Mouse (Mus musculus) midbrain, embryonic 11.5 days (tissue): Measurements from ENCODE around the gene Rcor2. TPM values are rescaled to one million over a fixed set of nuclear protein-coding genes. Genes with fewer than 3 reads are reported as not detected.

Experiments used
- ATAC-seq: fragments of 200-750 bp; cut with Nextera tagmentation; 2 replicates; pipeline ENCODE4 v1.8.0; 2017; ENCODE audit warnings: moderate TSS enrichment, moderate library complexity; ENCODE audit not compliant: low FRiP score
- DNase-seq: peaks from one replicate; pipeline ENCODE4 v3.0.0; 2015; ENCODE audit warnings: low spot score; ENCODE audit errors: missing footprints
- H3K27ac ChIP-seq: fragments of 300-500 bp; sonication (generic); 2 replicates; pipeline ENCODE4 v1.5.1; 2014; ENCODE audit warnings: low read depth, low read length
- H3K27me3 ChIP-seq: fragments of 300-500 bp; sonication (generic); 2 replicates; pipeline ENCODE4 v1.6.1; 2014; ENCODE audit warnings: mild to moderate bottlenecking, low read length, moderate library complexity, mixed read lengths; ENCODE audit not compliant: control insufficient read depth, insufficient read depth
- H3K36me3 ChIP-seq: fragments of 300-500 bp; sonication (generic); 2 replicates; pipeline ENCODE4 v1.6.1; 2014; ENCODE audit warnings: mild to moderate bottlenecking, low read length, moderate library complexity, mixed read lengths; ENCODE audit not compliant: control insufficient read depth, insufficient read depth
- H3K4me1 ChIP-seq: fragments of 300-500 bp; sonication (generic); 2 replicates; pipeline ENCODE4 v1.6.1; 2014; ENCODE audit warnings: low read length; ENCODE audit not compliant: control insufficient read depth, insufficient read depth
- H3K4me2 ChIP-seq: fragments of 300-500 bp; sonication (generic); 2 replicates; pipeline ENCODE4 v1.6.1; 2014; ENCODE audit warnings: mild to moderate bottlenecking, moderate library complexity
- H3K4me3 ChIP-seq: fragments of 300-500 bp; sonication (generic); 2 replicates; pipeline ENCODE4 v1.5.1; 2014; ENCODE audit warnings: low read depth, low read length
- H3K9ac ChIP-seq: fragments of 300-500 bp; sonication (generic); 2 replicates; pipeline ENCODE4 v1.6.1; 2014; ENCODE audit warnings: low read length
- H3K9me3 ChIP-seq: fragments of 300-500 bp; sonication (generic); 2 replicates; pipeline ENCODE4 v1.6.1; 2016; ENCODE audit warnings: low read length; ENCODE audit not compliant: control insufficient read depth
- WGBS: fragments of 180-500 bp; shearing (Covaris S2); extraction: QIAGEN DNeasy Blood & Tissue Kit; methylation state at CpG from one replicate; pipeline ENCODE4 v1.1.7; 2014; 5-methylcytosine and 5-hydroxymethylcytosine counted together
- polyA plus RNA-seq: library from polyadenylated mRNA; unstranded; fragments of >200 nt; fragmentation: Nextera tagmentation; extraction: Ambion mirVana; gene quantifications from 2 replicates; pipeline ENCODE4 v1.2.1, GENCODE M21; 2014

The Rcor2 gene
- polyA plus RNA-seq, result 33.8 and 36.9 TPM in 2 replicates

DNA sequence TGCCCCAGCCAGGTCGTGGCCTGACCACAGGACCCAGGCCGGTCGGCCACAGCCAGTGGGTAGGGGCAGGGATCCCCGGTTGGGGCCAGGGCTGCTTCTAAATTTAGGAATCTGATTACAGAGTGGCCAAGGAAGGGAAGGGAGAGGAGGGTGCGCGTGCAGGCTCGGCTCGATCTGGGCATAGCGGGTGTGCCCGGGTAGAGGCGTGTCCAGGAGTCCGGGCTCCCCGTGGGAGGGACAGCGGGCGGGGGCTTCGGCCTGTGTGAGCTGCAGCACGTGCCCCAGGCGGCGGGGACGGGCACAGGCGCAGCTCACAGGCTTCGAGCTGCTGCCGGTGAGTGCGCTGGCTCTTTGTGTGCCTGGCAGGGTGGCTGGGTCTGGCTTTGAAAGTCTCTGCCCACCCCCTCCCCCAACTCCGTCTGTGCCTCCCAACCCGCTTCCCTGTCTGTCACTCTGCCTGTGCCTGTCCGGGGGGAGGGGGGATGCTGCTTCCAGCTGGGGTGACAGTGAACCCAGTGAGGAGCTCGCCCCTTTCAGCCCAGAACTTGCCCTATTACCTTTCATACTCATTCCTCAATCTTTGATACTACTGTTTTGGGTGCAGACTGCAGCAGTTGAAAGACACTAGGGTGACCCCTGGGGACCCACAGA is at the start of gene Rcor2:
Gene Rcor2 (plus strand): TSS at position 235 of the 651 bp plus-strand sequence.
- Histone ChIP-seq H3K4me3 (peak within 1 kb of the TSS; percentile 81), H3K27ac (peak within 1 kb of the TSS; percentile 99), H3K9ac (peak within 1 kb of the TSS; percentile 95), H3K4me2 (peak within 1 kb of the TSS; percentile 94), H3K9me3 (no peaks in the 10 kb centered on the region), H3K4me1 (peaks cover 62% of the 10 kb centered on the region), H3K27me3 (no peaks in the 10 kb centered on the region), H3K36me3 (peaks cover 19% of the 10 kb centered on the region)
- WGBS, result 0% methylated on average over 22 of the region's 28 CpGs
- peak; percentile 98 for DNase-seq
- ATAC-seq, result peak; percentile 71

DNA sequence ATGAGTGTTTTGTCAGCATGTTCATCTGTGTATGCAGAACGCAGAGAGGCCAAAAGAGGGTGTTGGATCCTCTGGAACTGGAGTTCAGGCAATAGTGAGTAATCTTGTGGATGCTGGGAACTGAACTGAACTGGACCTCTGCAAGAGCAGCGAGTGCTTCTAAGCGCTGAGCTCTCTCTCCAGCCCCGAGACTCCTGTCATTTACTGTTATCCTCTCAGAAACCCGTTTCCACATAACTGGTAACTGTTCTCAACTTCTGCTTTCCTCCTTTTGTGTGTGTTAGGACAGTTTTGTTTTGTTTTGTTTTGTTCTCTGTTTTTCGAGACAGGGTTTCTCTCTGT is 49.2 kb upstream of the Rcor2 start:
- no peak; the same call in 1 of the 2 replicates for ATAC-seq
- Histone ChIP-seq H3K36me3 (peaks cover 8% of the 10 kb centered on the region), H3K9me3 (no peaks in the 10 kb centered on the region), H3K4me2 (peak overlapping the region; percentile 74), H3K27me3 (no peaks in the 10 kb centered on the region), H3K4me3 (peak overlapping the region; percentile 93), H3K27ac (peak overlapping the region; percentile 40), H3K9ac (peak overlapping the region; percentile 59; the same call in 1 of the 2 replicates), H3K4me1 (peaks cover 15% of the 10 kb centered on the region)
- no peak for DNase-seq
- WGBS, result 12% methylated on average over 6 of the region's 6 CpGs

DNA sequence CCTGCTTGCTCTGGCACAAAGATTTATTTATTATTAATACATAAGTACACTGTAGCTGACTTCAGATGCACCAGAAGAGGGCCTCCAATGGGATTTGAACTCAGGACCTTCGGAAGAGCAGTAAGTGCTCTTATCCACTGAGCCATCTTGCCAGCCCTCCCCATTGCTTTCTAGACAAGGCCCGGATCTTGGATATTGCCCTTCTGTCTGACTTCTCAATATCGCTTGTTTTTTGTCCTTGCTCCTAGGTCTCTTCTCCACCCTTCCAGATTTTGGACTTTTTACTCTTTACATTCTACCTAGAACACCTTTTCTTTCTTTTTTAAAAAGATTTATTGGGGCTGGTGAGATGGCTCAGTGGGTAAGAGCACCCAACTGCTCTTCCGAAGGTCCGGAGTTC is 48.4 kb upstream of the Rcor2 start:
- Histone ChIP-seq H3K4me3 (no peak overlapping the region), H3K4me1 (peaks cover 15% of the 10 kb centered on the region), H3K9ac (no peak overlapping the region), H3K27ac (no peak overlapping the region), H3K36me3 (peaks cover 7% of the 10 kb centered on the region), H3K27me3 (no peaks in the 10 kb centered on the region), H3K4me2 (no peak overlapping the region), H3K9me3 (no peaks in the 10 kb centered on the region)
- no peak for DNase-seq
- ATAC-seq, result no peak
- 96% methylated on average over 5 of the region's 5 CpGs for WGBS

DNA sequence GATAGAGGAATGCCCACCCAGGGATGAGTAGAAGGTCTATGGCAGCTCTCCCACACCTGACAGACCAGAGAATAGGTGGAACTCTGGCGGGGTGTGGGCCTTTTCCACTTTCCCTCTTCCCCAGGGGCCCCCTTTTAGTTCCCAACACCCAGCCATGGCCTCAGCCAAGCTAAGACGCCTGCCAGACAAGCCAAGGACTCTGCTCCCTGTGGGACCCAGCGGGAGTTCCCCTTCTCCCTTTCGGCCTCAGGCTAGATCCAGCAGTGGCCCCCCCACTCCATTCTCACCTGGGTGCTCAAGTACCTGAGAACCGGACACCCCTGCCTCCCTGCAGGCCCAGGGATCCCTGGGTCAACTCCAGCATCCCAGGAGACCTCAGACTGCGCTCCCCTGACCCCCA is 44.9 kb upstream of the Rcor2 start:
- WGBS, result 85% methylated on average over 6 of the region's 6 CpGs
- H3K9ac ChIP-seq, result no peak overlapping the region
- H3K4me2 ChIP-seq, result no peak overlapping the region
- peaks cover 3% of the 10 kb centered on the region for H3K4me1 ChIP-seq
- DNase-seq (no peak), ATAC-seq (no peak)
- H3K4me3 ChIP-seq, result no peak overlapping the region
- no peaks in the 10 kb centered on the region for H3K27me3 ChIP-seq
- H3K9me3 ChIP-seq, result no peaks in the 10 kb centered on the region
- no peak overlapping the region for H3K27ac ChIP-seq
- H3K36me3 ChIP-seq, result peaks cover 6% of the 10 kb centered on the region; the same call in 1 of the 2 replicates

DNA sequence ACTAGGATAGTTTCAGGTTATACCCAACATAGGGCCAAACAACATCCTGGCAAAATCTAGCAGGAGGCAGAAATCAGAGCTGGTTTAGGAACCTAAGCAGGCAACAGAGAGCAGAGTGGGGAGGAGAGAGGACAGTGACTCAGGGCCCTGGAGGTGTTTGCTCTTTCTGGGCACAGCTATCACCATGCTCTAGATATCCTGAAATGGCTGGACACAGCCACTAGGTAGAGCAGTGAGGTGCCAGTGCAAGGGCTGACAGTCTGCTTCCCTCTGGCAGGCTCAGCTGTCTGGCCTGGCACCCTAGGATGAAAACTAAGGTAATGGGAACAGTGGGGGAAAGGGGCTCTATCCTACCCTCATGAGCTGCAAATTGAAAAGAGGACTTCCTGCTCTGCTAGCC is 43.6 kb upstream of the Rcor2 start:
- Histone ChIP-seq H3K9ac (no peak overlapping the region), H3K27me3 (no peaks in the 10 kb centered on the region), H3K9me3 (no peaks in the 10 kb centered on the region), H3K4me3 (no peak overlapping the region), H3K4me1 (no peaks in the 10 kb centered on the region), H3K36me3 (peaks cover 15% of the 10 kb centered on the region; the same call in 1 of the 2 replicates), H3K4me2 (no peak overlapping the region), H3K27ac (no peak overlapping the region)
- DNase-seq, result no peak
- no peak for ATAC-seq

DNA sequence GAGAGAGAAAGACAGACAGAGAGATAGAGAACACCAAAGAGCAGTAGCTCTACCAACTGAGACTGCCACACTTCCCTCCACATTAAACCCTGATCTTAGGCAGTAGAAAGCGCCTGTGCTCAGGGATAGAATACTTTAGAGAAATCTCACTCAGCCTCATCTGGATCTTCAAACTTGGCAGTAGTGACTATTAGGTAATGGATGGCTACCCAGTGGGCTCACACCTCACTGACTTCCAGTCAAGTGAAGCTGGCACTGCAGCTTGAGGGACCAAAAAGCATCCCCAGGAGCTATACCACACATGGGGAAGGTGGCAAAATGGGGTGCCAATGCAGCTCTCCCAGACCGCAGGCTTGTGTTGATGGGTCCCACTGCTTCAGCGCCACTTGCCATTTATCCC is 42.9 kb upstream of the Rcor2 start:
- ATAC-seq, result no peak
- Histone ChIP-seq H3K4me3 (no peak overlapping the region), H3K27me3 (no peaks in the 10 kb centered on the region)

DNA sequence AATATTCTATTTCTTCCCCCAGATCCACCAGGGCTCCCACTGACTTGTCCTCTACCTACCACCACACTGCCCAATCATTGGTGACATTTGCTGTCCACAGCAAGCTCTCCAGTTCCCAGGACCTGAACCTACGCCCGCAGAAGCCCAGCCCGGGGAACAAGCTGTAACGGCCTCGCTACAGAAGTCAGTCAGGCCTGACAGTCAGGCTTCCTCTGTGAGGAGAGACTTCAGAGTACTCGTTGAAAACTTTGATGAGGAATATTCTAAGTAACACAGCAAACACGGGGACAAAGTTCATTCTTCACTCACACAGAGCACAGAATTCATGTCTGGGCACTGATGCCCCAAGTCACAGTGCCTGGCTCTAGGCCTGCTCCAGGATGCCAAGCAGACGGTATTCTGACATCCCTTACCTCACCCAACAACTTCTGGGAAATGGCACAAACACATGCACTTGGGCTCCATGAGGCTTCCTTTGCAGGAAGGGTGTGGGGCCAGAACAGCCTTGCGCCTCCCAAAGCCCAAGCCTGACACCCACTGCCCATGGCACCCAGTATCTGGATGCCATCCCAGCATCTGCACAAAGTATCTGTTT is 41.9 kb upstream of the Rcor2 start:
- 89% methylated on average over 9 of the region's 9 CpGs for whole genome bisulfite sequencing
- Histone ChIP-seq H3K4me2 (no peak overlapping the region), H3K27me3 (no peaks in the 10 kb centered on the region), H3K9ac (no peak overlapping the region), H3K4me3 (no peak overlapping the region), H3K9me3 (no peaks in the 10 kb centered on the region), H3K27ac (no peak overlapping the region), H3K4me1 (no peaks in the 10 kb centered on the region), H3K36me3 (peaks cover 28% of the 10 kb centered on the region)
- ATAC-seq (no peak), DNase-seq (no peak)

More for the DNA sequence above, 42.9 kb upstream of the Rcor2 start:
- Histone ChIP-seq H3K9ac (no peak overlapping the region), H3K36me3 (peaks cover 18% of the 10 kb centered on the region), H3K4me2 (no peak overlapping the region), H3K9me3 (no peaks in the 10 kb centered on the region), H3K27ac (no peak overlapping the region), H3K4me1 (no peaks in the 10 kb centered on the region)
- no peak for DNase-seq
- WGBS, result 91% methylated on average over 3 of the region's 3 CpGs

DNA sequence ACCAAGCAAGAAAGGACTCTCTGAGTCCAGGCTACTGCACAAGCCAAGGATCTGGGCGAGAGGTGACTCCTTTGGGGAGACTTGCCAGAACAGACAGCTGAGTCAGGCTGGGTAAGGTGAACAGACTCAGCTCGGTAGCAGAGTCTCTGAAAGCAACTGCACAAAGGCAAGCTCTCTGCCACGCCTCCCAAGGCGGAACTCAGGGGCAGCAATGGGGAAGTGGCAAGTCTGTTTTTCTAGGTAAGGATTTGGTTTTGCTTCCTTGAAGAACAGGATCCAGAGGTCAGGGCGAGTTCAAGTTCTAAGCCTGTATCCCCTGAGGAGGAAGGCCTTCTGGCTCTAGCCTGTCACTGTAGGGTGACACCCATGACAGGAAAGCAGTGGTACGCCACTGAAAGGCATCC is 40.6 kb upstream of the Rcor2 start:
- 82% methylated on average over 6 of the region's 6 CpGs for WGBS
- Histone ChIP-seq H3K4me3 (no peak overlapping the region), H3K4me1 (no peaks in the 10 kb centered on the region), H3K36me3 (peaks cover 28% of the 10 kb centered on the region), H3K27ac (no peak overlapping the region), H3K27me3 (no peaks in the 10 kb centered on the region), H3K9me3 (no peaks in the 10 kb centered on the region), H3K9ac (no peak overlapping the region), H3K4me2 (no peak overlapping the region)
- DNase-seq (no peak), ATAC-seq (no peak)

DNA sequence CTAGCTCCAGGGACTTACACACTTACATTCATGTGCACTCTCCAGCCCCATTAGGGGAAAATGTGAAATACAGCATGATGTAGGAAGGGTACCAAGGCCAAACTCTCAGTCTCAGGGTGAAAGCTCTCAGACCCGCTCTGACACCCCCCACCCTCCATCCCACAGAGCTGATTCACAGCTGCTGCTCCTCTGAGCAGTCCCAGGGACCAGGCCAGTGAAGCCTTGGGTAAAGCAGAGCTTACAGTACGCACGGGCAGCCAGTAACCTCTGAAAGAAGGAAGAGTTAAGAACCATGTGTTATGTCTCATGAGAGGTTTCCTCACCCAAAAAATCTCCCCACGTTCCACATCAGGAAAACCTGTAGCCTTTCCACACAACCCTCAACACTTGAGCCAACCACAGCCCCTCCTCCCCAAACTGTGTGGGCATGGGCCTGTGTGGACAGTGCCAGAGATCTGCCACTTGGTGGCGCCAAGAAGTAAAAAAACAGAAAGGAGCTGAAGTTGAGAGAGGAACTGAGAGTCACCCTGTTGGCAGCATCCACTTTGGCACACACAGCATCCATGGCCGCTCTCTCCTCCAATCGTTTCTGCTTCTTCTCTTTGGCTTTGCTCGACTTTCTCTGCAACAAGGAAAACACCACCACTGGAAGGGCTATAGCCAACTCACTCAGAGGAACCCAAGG is 32.4 kb upstream of the Rcor2 start:
- H3K36me3 ChIP-seq, result peaks cover 10% of the 10 kb centered on the region
- DNase-seq (peak; percentile 91), ATAC-seq (peak; percentile 81)
- H3K4me2 ChIP-seq, result no peak overlapping the region
- no peak overlapping the region for H3K4me3 ChIP-seq
- no peaks in the 10 kb centered on the region for H3K27me3 ChIP-seq
- 64% methylated on average over 8 of the region's 8 CpGs for WGBS
- H3K9me3 ChIP-seq, result no peaks in the 10 kb centered on the region
- peaks cover under 1% of the 10 kb centered on the region for H3K4me1 ChIP-seq
- no peak overlapping the region for H3K9ac ChIP-seq
- no peak overlapping the region for H3K27ac ChIP-seq
